Mouse (Mus musculus) v-Abl transformed pro-B cells (cell line): Measurements from ENCODE around the gene Fkbp5.

ENCODE experiments used
- in situ Hi-C, 2 experiments: fragments of 400-800 bp; cut with MboI; formaldehyde crosslinking; loops; one replicate each; pipeline ENCODE4 v1.15.1; 2025; ENCODE audit not compliant: unreplicated experiment in 2 of 2

The Fkbp5 gene

DNA sequence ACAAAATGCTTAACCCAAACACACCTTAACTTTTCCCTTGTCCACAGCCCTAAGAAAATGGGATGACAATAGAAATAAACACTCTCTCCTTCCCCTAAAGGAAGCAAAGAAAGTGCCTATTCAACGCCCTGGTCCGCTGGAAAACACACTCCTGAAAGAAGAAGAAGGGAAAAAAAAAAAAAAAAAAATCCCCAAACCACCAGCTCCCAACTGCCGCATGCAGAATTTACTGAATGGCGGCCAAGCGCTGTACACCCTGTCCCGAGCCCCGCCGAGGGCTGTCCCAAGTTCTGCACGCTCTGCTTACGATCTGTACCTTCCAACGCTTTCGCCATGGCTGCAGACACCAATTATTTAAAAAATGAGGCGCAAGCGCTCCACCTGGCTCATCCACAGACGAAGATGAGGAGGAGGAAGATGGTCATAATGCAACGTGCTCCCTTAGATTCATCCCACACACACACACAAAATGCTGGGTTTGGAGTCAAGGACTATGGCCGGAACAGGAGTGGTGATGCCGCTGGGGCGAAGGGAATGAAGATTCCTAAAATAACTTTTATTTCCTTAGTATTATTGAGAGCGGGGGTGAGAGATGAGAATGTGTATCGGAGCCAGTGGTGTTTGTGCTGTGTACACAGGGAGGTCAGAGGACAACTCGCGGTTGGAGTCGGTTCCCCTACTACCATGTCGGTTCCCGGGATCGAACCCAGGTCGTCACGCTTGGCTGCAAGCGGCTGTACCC lies 32.5 kb downstream of the Fkbp5 start:
- in situ Hi-C loops, result loop anchor here (5.0 kb wide), 1 partner anchor 37 kb away; no protein-coding TSS in a partner anchor

DNA sequence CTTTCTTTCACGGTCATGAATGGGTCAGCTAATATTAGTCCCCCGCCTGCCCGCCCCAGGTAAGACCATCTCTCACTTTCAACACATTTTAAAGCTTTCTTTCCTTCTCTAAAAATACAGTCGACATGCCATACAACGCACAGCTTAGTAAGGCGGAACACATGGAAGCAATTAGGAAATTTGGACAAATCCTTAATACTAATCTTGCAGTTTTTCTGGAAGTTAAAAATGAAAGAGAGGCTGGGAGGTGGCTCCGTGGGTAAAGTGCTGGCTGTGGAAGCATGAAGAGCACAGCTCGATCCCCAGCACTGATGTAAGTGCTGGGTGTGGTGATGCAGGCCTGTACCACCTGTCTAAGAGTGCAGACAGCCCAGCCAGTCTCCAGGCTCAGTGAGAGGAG lies 39.9 kb downstream of the Fkbp5 start:
- in situ Hi-C loops, result loop anchor here in 1 of 2 experiments (5.0 kb wide), 1 partner anchor 65 kb away; no protein-coding TSS in a partner anchor

- in situ Hi-C loops, result loop anchor here in 1 of 2 experiments (5.0 kb wide), 1 partner anchor 64 kb away; no protein-coding TSS in a partner anchor
Observed at GRCm38 (mm10) chr17:28476441-28476840, 40.9 kb downstream of the Fkbp5 start.

DNA sequence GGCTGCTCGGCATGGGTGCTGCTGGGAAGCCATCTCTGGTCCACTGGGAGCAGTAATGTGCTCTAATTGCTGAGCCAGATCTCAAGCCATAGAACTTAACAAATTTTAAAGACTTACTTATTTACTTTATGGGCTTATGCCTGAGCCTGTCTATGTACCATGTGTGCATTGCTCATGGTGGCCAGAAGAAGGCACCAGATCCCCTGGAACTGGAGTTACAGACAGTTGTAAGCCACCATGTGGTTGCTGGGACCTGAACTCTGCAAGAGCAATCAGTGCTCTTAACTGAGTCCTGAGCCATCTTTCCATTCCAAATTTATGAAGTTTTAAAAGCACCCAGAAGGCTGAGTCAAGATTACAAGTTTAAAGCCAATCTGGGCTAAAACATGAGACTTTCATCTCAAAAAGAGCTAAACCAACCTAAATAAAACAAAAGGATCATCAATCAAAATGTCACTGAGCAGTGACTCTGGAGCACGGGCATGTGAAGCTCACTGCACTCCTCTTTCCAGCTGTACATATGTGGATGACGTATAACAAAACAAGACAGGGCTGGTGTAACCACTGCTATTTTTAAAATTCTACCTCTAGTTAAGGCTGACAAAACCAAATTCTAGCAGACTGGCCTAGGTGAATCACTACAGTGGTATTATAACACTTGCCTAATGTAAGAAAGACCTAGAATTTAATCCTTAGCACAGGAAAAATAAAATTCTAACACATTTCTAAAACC lies 41.6 kb downstream of the Fkbp5 start:
- in situ Hi-C loops, result loop anchor here in 1 of 2 experiments (5.0 kb wide), 1 partner anchor 63 kb away; no protein-coding TSS in a partner anchor

DNA sequence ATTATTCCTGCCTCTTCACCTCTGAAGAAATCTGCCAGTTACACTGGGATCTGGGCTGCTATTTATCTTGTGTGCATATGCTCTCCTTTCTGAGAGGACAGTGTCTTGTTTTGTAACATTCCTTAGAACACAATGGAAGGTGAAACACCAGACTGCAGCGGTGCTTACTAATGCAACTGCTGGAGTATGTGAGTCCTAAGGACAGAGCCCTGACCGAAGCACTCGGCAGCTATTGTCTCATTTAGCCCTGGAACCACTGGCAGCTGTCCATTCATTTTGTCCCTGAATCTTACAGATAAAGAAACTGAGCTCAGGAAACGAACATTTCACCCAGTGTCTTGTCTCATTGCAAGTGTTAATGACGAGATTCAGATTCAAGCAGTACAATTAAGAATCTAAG lies 44.6 kb downstream of the Fkbp5 start:
- in situ Hi-C loops, result no loop called here

GRCm38 (mm10) chr17:28470876-28471275 lies 46.5 kb downstream of the Fkbp5 start:
- in situ Hi-C loops, result no loop called here

GRCm38 (mm10) chr17:28467749-28468148 lies 49.6 kb downstream of the Fkbp5 start:
- in situ Hi-C loops, result no loop called here

- in situ Hi-C loops, result no loop called here
Observed at GRCm38 (mm10) chr17:28465968-28466367, 51.4 kb downstream of the Fkbp5 start.

DNA sequence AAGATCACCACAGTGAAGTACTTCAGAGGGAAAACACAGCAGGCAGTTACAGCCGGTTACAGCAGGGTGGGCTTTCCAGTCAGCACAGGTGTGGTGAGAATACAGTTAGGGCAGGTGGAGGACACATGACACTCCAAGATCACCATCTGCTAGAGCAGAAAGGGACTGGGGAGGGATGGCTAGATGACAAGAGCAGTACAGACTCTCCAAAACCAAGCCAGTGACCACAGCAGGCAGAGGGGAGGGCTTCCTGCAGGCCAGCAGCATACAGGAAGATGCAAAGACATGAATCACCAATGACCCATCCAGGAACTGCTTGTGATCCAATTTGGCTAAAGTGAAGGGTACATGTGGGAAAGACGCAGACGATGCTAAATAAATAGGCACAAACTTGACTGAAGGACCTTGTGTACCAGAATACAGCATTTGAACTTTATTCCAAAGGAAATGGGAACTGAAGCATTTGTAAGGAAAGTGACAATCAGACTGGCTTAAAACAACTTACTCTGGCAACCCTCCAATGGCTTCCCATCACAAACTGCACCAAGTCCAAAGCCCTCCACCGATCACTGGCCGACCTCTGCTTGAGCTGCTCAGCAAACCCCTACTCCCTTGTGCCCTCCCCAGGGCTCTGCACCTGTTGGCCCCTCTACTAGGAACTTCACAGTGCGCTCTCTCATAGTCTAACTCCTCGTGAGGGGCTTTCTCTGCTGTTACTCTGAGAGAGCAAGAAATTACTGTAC lies 53.5 kb downstream of the Fkbp5 start:
- in situ Hi-C loops, result no loop called here

DNA sequence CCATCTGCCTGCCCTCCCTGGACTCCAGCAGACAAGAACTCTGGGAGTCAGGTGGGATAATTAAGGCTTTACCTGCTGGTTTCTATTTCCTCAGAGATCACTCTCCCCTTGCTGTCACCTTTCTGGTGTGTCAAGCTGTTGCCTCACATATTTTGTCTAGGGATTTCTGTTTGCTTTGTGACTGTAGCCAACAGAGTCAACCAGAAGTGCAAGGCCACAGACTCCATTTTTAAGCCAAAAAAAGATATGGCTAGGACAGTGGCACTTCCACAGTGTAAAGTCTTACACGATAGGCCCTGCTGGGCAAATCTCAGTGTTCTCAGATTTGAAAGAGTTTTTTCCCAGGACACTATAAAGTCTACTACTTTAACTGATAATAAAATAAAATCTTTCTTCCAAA lies 56.9 kb downstream of the Fkbp5 start:
- in situ Hi-C loops, result no loop called here

GRCm38 (mm10) chr17:28455098-28455497 lies 62.2 kb downstream of the Fkbp5 start:
- in situ Hi-C loops, result no loop called here

DNA sequence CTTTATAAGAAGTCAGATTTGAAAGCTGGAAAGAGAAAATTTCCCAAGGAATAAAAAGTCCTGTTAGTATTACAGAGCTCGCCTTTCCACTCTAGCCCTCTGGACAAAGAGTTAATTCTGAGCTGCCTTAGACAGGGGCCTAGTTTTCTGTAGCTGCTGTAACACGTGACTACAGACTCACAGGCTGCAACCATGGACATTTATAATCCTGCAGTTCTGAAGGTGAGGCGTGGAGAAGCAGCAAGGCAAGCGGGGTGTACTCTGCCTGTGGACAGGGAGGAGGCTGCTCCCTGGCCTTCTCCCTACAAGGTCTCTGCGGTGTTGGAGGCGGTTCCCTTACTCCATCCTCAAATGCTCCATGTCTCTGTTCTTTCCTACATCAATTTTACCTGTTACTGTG lies 64.4 kb downstream of the Fkbp5 start:
- in situ Hi-C loops, result no loop called here

GRCm38 (mm10) chr17:28451914-28452313 lies 65.4 kb downstream of the Fkbp5 start:
- in situ Hi-C loops, result no loop called here

DNA sequence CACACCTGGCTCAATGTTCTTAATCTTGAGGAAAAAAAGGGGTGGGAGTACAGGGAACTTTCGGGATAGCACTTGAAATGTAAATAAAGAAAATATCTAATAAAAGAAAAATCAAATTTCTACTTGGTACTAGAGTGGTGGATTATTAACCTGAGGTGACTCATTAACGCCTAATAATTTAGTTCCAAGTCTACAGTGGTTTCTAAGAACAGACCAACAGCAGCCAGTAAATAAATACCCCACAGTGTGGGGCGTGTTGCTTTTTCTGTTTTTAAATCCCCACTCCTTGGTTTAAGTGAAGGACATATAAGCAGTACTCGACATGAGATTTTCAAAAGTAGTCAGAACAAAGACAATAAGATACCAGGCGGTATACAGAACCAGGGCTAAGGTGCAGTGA lies 65.8 kb downstream of the Fkbp5 start:
- in situ Hi-C loops, result no loop called here

GRCm38 (mm10) chr17:28448225-28448624 lies 69.1 kb downstream of the Fkbp5 start:
- in situ Hi-C loops, result no loop called here

DNA sequence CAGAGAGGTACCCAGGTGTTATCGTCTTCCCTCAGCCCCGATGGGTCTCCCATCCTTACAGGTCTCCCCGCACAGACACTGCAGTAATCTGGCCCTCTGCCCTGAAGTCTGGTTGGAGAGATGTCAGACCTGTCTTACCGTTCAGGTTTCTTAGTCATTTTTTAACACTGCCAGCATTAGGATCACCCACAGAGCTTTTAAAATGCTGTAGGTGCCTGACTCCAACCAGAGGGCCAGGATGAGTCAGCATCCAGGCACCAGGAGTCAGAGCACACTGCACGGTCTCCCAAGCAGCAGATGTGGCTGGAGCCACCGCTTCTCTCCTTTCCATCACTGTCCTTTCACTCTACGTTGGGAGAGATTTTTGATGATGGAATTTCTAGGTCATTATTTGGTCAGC lies 69.5 kb downstream of the Fkbp5 start:
- in situ Hi-C loops, result no loop called here

DNA sequence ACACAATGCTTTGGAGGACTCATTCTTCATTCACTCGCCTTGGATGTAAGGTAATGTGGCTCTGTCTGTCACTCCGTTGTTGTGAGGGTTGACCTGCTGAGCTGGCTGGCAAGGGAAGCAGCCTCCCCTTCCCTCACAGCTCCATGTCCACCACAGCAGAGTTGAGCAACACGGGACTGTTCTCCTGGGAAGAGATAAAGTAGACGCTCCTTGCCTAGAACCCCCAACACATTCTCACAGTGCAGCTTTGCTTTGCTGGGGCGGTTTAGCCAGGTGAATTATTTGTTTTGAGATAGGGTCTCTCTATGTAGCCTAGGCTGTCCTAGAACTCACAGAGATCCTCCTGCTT lies 70.5 kb downstream of the Fkbp5 start:
- in situ Hi-C loops, result no loop called here

- in situ Hi-C loops, result no loop called here
Observed at GRCm38 (mm10) chr17:28445886-28446819, 71.2 kb downstream of the Fkbp5 start.

DNA sequence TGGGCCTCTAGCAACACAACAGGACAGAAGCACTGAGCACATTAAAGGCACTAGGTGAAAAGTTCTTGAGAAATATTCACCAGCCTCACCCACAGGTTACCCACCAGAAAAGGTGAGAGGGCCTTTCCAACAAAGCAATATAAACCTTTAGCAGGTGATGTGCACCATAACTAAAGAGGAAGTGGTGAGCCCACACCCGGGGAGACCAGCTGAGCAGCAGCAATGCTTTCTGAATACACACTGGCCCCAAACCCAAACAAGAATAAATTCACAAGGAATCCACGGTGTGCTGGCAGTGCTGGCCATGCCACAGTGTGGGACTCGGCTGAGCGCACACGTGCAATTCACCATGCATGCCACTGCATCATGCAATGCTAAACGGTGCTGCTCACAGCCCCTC lies 74.7 kb downstream of the Fkbp5 start:
- in situ Hi-C loops, result no loop called here
